Mouse (Mus musculus) WW6 (cell line): ENCODE measurements around the gene Nxnl2.
A peak's percentile ranks its signal among the peaks of the same experiment; 100 is the strongest.
"Not testable (repeated sequence)": the region's sequence is repeated elsewhere in the genome, so short reads cannot be mapped to it uniquely, and the experiment has no call there.

Experiments used
- DNase-seq: peaks from one replicate; pipeline ENCODE4 v3.0.0-alpha.2; 2013; ENCODE audit warnings: low read depth, low spot score

Nxnl2 gene

GRCm38 (mm10) chr13:51178932-51179331, 8.1 kb downstream of the Nxnl2 start:
- no peak for DNase-seq

- DNase-seq = no peak
Measured at GRCm38 (mm10) chr13:51179362-51179761, 8.5 kb downstream of the Nxnl2 start.

- DNase-seq = no peak
Measured at GRCm38 (mm10) chr13:51182236-51182635, 11.4 kb downstream of the Nxnl2 start.

- no peak for DNase-seq
Measured at GRCm38 (mm10) chr13:51184896-51185295, 14.1 kb downstream of the Nxnl2 start.

- no peak for DNase-seq
Measured at GRCm38 (mm10) chr13:51190336-51190735, 19.5 kb downstream of the Nxnl2 start.

- no peak for DNase-seq
Measured at GRCm38 (mm10) chr13:51191416-51192140, 20.8 kb downstream of the Nxnl2 start.

- DNase-seq = no peak
Measured at GRCm38 (mm10) chr13:51193893-51194292, 23.1 kb downstream of the Nxnl2 start.

- no peak for DNase-seq
Measured at GRCm38 (mm10) chr13:51197699-51198098, 26.9 kb downstream of the Nxnl2 start.

GRCm38 (mm10) chr13:51198186-51198585, 27.4 kb downstream of the Nxnl2 start:
- no peak for DNase-seq

- DNase-seq = not testable (repeated sequence)
Measured at GRCm38 (mm10) chr13:51201985-51202843, 31.4 kb downstream of the Nxnl2 start.

- DNase-seq = not testable (repeated sequence)
Measured at GRCm38 (mm10) chr13:51202844-51203173, 32.0 kb downstream of the Nxnl2 start.

- peak; percentile 53 for DNase-seq
Measured at GRCm38 (mm10) chr13:51203467-51203866, 32.6 kb downstream of the Nxnl2 start.

GRCm38 (mm10) chr13:51204081-51204480, 33.3 kb downstream of the Nxnl2 start:
- DNase-seq = not testable (repeated sequence)

GRCm38 (mm10) chr13:51207965-51208364, 37.1 kb downstream of the Nxnl2 start:
- no peak for DNase-seq

GRCm38 (mm10) chr13:51208378-51209100, 37.7 kb downstream of the Nxnl2 start:
- DNase-seq = no peak

- no peak for DNase-seq
Measured at GRCm38 (mm10) chr13:51210639-51211038, 39.8 kb downstream of the Nxnl2 start.

GRCm38 (mm10) chr13:51214746-51215145, 43.9 kb downstream of the Nxnl2 start:
- no peak for DNase-seq

- DNase-seq = no peak
Measured at GRCm38 (mm10) chr13:51220897-51221296, 50.1 kb downstream of the Nxnl2 start.

- no peak for DNase-seq
Measured at GRCm38 (mm10) chr13:51221425-51222160, 50.8 kb downstream of the Nxnl2 start.
